Mouse (Mus musculus): ENCODE data around the gene Hprt.
"Not testable (repeated sequence)": the region's sequence is repeated elsewhere in the genome, so short reads cannot be mapped to it uniquely, and the experiment has no call there.

Hprt gene

GRCm38 (mm10) chrX:52987905-52988783 is at the start of gene Hprt:
Gene Hprt (plus strand): TSS chrX:52988137.
- DNase-seq, result peak; percentile 80 to 89

- no peak for DNase-seq
Measured at GRCm38 (mm10) chrX:52945509-52945908, 42.4 kb upstream of the Hprt start.

- DNase-seq, result peak in 1 of 2 experiments; percentile 7
Measured at GRCm38 (mm10) chrX:52949713-52950112, 38.2 kb upstream of the Hprt start.

- DNase-seq, result no peak
Measured at GRCm38 (mm10) chrX:52956942-52957341, 31.0 kb upstream of the Hprt start.

GRCm38 (mm10) chrX:52961559-52962110 is 26.3 kb upstream of the Hprt start:
- no peak for DNase-seq

- no peak for DNase-seq
Measured at GRCm38 (mm10) chrX:52965149-52965548, 22.8 kb upstream of the Hprt start.

GRCm38 (mm10) chrX:52971211-52972006 is 16.5 kb upstream of the Hprt start:
- DNase-seq, result no peak

GRCm38 (mm10) chrX:52972129-52972528 is 15.8 kb upstream of the Hprt start:
- no peak for DNase-seq

GRCm38 (mm10) chrX:52972680-52973079 is 15.3 kb upstream of the Hprt start:
- no peak for DNase-seq

GRCm38 (mm10) chrX:52978576-52978975 is 9.4 kb upstream of the Hprt start:
- DNase-seq, result no peak

GRCm38 (mm10) chrX:52981378-52981777 is 6.6 kb upstream of the Hprt start:
- no peak for DNase-seq

GRCm38 (mm10) chrX:52994726-52995125 is 6.8 kb downstream of the Hprt start:
- DNase-seq, result not testable (repeated sequence)

GRCm38 (mm10) chrX:53004887-53005286 is 16.9 kb downstream of the Hprt start:
- not testable (repeated sequence) for DNase-seq

- peak in 1 of 2 experiments; percentile 37 for DNase-seq
Measured at GRCm38 (mm10) chrX:53006062-53006461, 18.1 kb downstream of the Hprt start.

GRCm38 (mm10) chrX:53015549-53015948 is 27.6 kb downstream of the Hprt start:
- DNase-seq, result peak in 1 of 2 experiments; percentile 2

GRCm38 (mm10) chrX:53023021-53023420 is 35.1 kb downstream of the Hprt start:
- no peak for DNase-seq

GRCm38 (mm10) chrX:53024268-53024667 is 36.3 kb downstream of the Hprt start:
- DNase-seq, result not testable (repeated sequence)

GRCm38 (mm10) chrX:53025471-53026223 is 37.7 kb downstream of the Hprt start:
- DNase-seq, result no peak

GRCm38 (mm10) chrX:53029559-53029958 is 41.6 kb downstream of the Hprt start:
- DNase-seq, result no peak

- DNase-seq, result no peak
Measured at GRCm38 (mm10) chrX:53038194-53038593, 50.3 kb downstream of the Hprt start.

- no peak for DNase-seq
Measured at GRCm38 (mm10) chrX:53039651-53040050, 51.7 kb downstream of the Hprt start.

GRCm38 (mm10) chrX:53040138-53040537 is 52.2 kb downstream of the Hprt start:
- DNase-seq, result no peak

- no peak for DNase-seq
Measured at GRCm38 (mm10) chrX:53041006-53041405, 53.1 kb downstream of the Hprt start.
